Mouse (Mus musculus): ENCODE data around the gene Acad11. TPM values are rescaled to one million over a fixed set of nuclear protein-coding genes. Genes with fewer than 3 reads are reported as not detected.

Acad11 gene
- 10.9 TPM for polyA plus RNA-seq (2017; shearing (Covaris generic))

GRCm38 (mm10) chr9:104063244-104063961 lies at the start of gene Acad11:
Gene Acad11, plus strand, starts transcription at chr9:104063377.

GRCm38 (mm10) chr9:104040362-104040761 lies 22.8 kb upstream of the Acad11 start, which contains the start of gene Gm28305:
Gene Gm28305, plus strand, starts transcription at chr9:104040662.

GRCm38 (mm10) chr9:104062430-104063243 lies 540 bp upstream of the Acad11 start, which contains the start of gene Uba5:
Gene Uba5, minus strand, starts transcription at chr9:104063134.

GRCm38 (mm10) chr9:104126833-104127232 lies 63.7 kb downstream of the Acad11 start, which contains the start of gene Ackr4:
Gene Ackr4, minus strand, starts transcription at chr9:104126933.

Other genes with a start within 250 kb of the Acad11 start
- 2.1 TPM for gene Nphp3, start 60.8 kb upstream of the Acad11 start, polyA plus RNA-seq (2017; shearing (Covaris generic))
- not detected for gene Gm28305, start 22.7 kb upstream of the Acad11 start, polyA plus RNA-seq (2017; shearing (Covaris generic))
- 48.6 TPM for gene Uba5, start 243 bp upstream of the Acad11 start, polyA plus RNA-seq (2017; shearing (Covaris generic))
- gene Ackr4, start 63.6 kb downstream of the Acad11 start, polyA plus RNA-seq (2017; shearing (Covaris generic)), result 0.96 TPM
- gene Dnajc13, start 199.6 kb downstream of the Acad11 start, polyA plus RNA-seq (2017; shearing (Covaris generic)), result 45.7 TPM

Measured in CD4-positive, CD25-positive, alpha-beta regulatory T cell (primary cell).